ENCODE assay signal across 26 mouse cellular contexts in genomic region chr4:154914707-154915106, GRCm38 (mm10). TPM values are rescaled to one million over a fixed set of nuclear protein-coding genes. Genes with fewer than 3 reads are reported as not detected.
DNase-seq lines count a peak whose midpoint lies in the region; ATAC-seq and TF ChIP-seq lines count a peak whose summit lies in the region.
"Had no signal": no experiment of that assay in that cellular context is flagged by ENCODE, and none has a peak within 500 bp of the region (broad histone marks: within the 10 kb centered on the region; RNA-seq: fewer than 3 reads in every experiment).

No protein-coding gene starts in this region.

- H3K27me3 ChIP-seq in heart, embryonic 10.5 days (ENCODE audit: insufficient read depth, poor library complexity, severe bottlenecking): no peaks in the 10 kb centered on the region
- no peaks in the 10 kb centered on the region for H3K27me3 ChIP-seq in liver, embryonic 11.5 days (replicated peaks; ENCODE audit: control insufficient read depth, insufficient read depth, low read length)
- H3K27me3 ChIP-seq in liver, postnatal 0 days (ENCODE audit: insufficient read depth, low read length): no peaks in the 10 kb centered on the region
- H3K27me3 ChIP-seq: embryonic facial prominence, embryonic 12.5 days; heart, embryonic 15.5 days; limb, embryonic 12.5 days had no signal

- 68% methylated on average over 3 of the region's 3 CpGs for WGBS in heart, embryonic 10.5 days
- WGBS in liver, embryonic 11.5 days: 69% methylated on average over 3 of the region's 3 CpGs
- 78% methylated on average over 3 of the region's 3 CpGs for WGBS in liver, postnatal 0 days (ENCODE audit: insufficient replicate concordance)

- peak; percentile 63 for DNase-seq in heart, adult 11 months
- DNase-seq in heart, embryonic 10.5 days (ENCODE audit: low spot score): no peak
- DNase-seq in kidney, postnatal 25 days: peak; percentile 43 to 83
- DNase-seq in kidney, postnatal 4 days: no peak
- no peak for DNase-seq in liver, embryonic 11.5 days (ENCODE audit: low spot score)
- DNase-seq in liver, postnatal 0 days: no peak
- DNase-seq in adrenal gland, postnatal 14 days: no peak
- DNase-seq in cerebellum, adult 9-11 months: no peak
- DNase-seq: adrenal gland, postnatal 25 days; cerebellum, adult 11-12 months; cerebellum, postnatal 25 days; gastrocnemius, postnatal 36 days; heart, postnatal 4 days; lung, adult 2 months; lung, postnatal 14 days; right cerebral cortex, postnatal 25 days had no signal

- H3K4me3 ChIP-seq in heart, embryonic 10.5 days: no peak overlapping the region
- no peak overlapping the region for H3K4me3 ChIP-seq in liver, embryonic 11.5 days (ENCODE audit: low read depth, low read length)
- H3K4me3 ChIP-seq in liver, postnatal 0 days (ENCODE audit: low read depth, low read length): no peak overlapping the region
- H3K4me3 ChIP-seq: embryonic facial prominence, embryonic 12.5 days; heart, embryonic 15.5 days; limb, embryonic 12.5 days; midbrain, embryonic 12.5 days had no signal

- no peaks in the 10 kb centered on the region for H3K36me3 ChIP-seq in heart, embryonic 10.5 days
- peaks cover 13% of the 10 kb centered on the region for H3K36me3 ChIP-seq in liver, embryonic 11.5 days (ENCODE audit: control insufficient read depth, insufficient read depth, low read length)
- H3K36me3 ChIP-seq in liver, postnatal 0 days (replicated peaks; ENCODE audit: insufficient read depth, low read length): peaks cover 45% of the 10 kb centered on the region
- H3K36me3 ChIP-seq: embryonic facial prominence, embryonic 12.5 days; heart, embryonic 15.5 days; limb, embryonic 12.5 days; midbrain, embryonic 12.5 days had no signal

- ATAC-seq in liver, embryonic 11.5 days (replicated peaks; ENCODE audit: low FRiP score): no peak
- no peak for ATAC-seq in liver, postnatal 0 days
- ATAC-seq: inflammation-experienced regulatory T-cells, adult 6 months had no signal

- peaks cover 16% of the 10 kb centered on the region for H3K4me1 ChIP-seq in heart, embryonic 10.5 days
- H3K4me1 ChIP-seq in liver, embryonic 11.5 days (replicated peaks; ENCODE audit: control insufficient read depth, insufficient read depth, low read length): peaks cover 45% of the 10 kb centered on the region
- H3K4me1 ChIP-seq in liver, postnatal 0 days (ENCODE audit: insufficient read depth): peaks cover 45% of the 10 kb centered on the region

- no peak for TF ChIP-seq EP300 in liver, postnatal 0 days (IDR thresholded peaks at IDR 0.05; ENCODE audit: low read depth)

- TF ChIP-seq CTCF in liver, postnatal 0 days (IDR thresholded peaks at IDR 0.05; ENCODE audit: low read depth): no peak

- no peaks in the 10 kb centered on the region for H3K9me3 ChIP-seq in heart, embryonic 10.5 days
- H3K9me3 ChIP-seq in liver, embryonic 11.5 days (ENCODE audit: control insufficient read depth, low read length): no peaks in the 10 kb centered on the region
- H3K9me3 ChIP-seq in liver, postnatal 0 days (ENCODE audit: low read length): peaks cover 5% of the 10 kb centered on the region; the same call in 1 of the 2 replicates
- H3K9me3 ChIP-seq: embryonic facial prominence, embryonic 12.5 days; heart, embryonic 15.5 days; limb, embryonic 12.5 days; midbrain, embryonic 12.5 days had no signal

- H3K9ac ChIP-seq in liver, embryonic 11.5 days (ENCODE audit: low read depth, low read length): no peak overlapping the region
- H3K9ac ChIP-seq in liver, postnatal 0 days (replicated peaks): no peak overlapping the region
- H3K9ac ChIP-seq: embryonic facial prominence, embryonic 12.5 days; heart, embryonic 15.5 days; hindbrain, embryonic 14.5 days; limb, embryonic 12.5 days; midbrain, embryonic 12.5 days had no signal

- no peak overlapping the region for H3K27ac ChIP-seq in heart, embryonic 10.5 days
- peak overlapping the region; percentile 2; the same call in 1 of the 2 replicates for H3K27ac ChIP-seq in liver, embryonic 11.5 days (ENCODE audit: low read depth, low read length)
- H3K27ac ChIP-seq in liver, postnatal 0 days (ENCODE audit: low read depth): peak overlapping the region; percentile 34; the same call in 1 of the 2 replicates
- H3K27ac ChIP-seq: embryonic facial prominence, embryonic 12.5 days; heart, embryonic 15.5 days; hindbrain, embryonic 14.5 days; limb, embryonic 12.5 days; midbrain, embryonic 12.5 days had no signal

- H3K4me2 ChIP-seq in liver, embryonic 11.5 days: no peak overlapping the region
- no peak overlapping the region for H3K4me2 ChIP-seq in liver, postnatal 0 days (ENCODE audit: low read depth, low read length)
- H3K4me2 ChIP-seq: embryonic facial prominence, embryonic 12.5 days; heart, embryonic 15.5 days; hindbrain, embryonic 14.5 days; limb, embryonic 12.5 days; midbrain, embryonic 12.5 days had no signal

RNA-seq across cellular contexts. Expression of gene Tnfrsf14, which starts 13.7 kb away (rescaled TPM):
- 1.6 and 2.6 TPM in 2 replicates for polyA plus RNA-seq in heart, embryonic 10.5 days (2016; fragmentation: Nextera tagmentation; extraction: Ambion mirVana)
- polyA plus RNA-seq in liver, embryonic 11.5 days (2014; fragmentation: Nextera tagmentation; extraction: Ambion mirVana): 23.1 and 24.4 TPM in 2 replicates
- polyA plus RNA-seq in liver, postnatal 0 days (2015; fragmentation: Nextera tagmentation; extraction: Ambion mirVana): 17.2 and 20.0 TPM in 2 replicates
- total RNA-seq in adrenal gland, postnatal 14 days (2021): 8.3 and 10.6 TPM in 2 replicates

RNA-seq across cellular contexts. Expression of gene Fam213b, which starts 15.8 kb away (rescaled TPM):
- polyA plus RNA-seq in heart, embryonic 10.5 days (2016; fragmentation: Nextera tagmentation; extraction: Ambion mirVana): 24.6 and 32.3 TPM in 2 replicates
- polyA plus RNA-seq in liver, embryonic 11.5 days (2014; fragmentation: Nextera tagmentation; extraction: Ambion mirVana): 17.4 and 20.1 TPM in 2 replicates
- polyA plus RNA-seq in liver, postnatal 0 days (2015; fragmentation: Nextera tagmentation; extraction: Ambion mirVana): 5.9 and 6.5 TPM in 2 replicates
- 51.9 and 52.6 TPM in 2 replicates for total RNA-seq in adrenal gland, postnatal 14 days (2021)

RNA-seq across cellular contexts. Expression of gene Mmel1, which starts 45.3 kb away (rescaled TPM):
- polyA plus RNA-seq in heart, embryonic 10.5 days (2016; fragmentation: Nextera tagmentation; extraction: Ambion mirVana): 0.12 and 0.62 TPM in 2 replicates
- 0.25 and 0.31 TPM in 2 replicates for polyA plus RNA-seq in liver, embryonic 11.5 days (2014; fragmentation: Nextera tagmentation; extraction: Ambion mirVana)
- polyA plus RNA-seq in liver, postnatal 0 days (2015; fragmentation: Nextera tagmentation; extraction: Ambion mirVana): 0.80 and 0.98 TPM in 2 replicates
- 0.68 and 1.6 TPM in 2 replicates for total RNA-seq in adrenal gland, postnatal 14 days (2021)
- total RNA-seq: gastrocnemius, adult 18-20 months; megakaryocyte progenitor cell, adult 5-6 weeks had no signal
- polyA plus RNA-seq: inflammation-experienced regulatory T-cells, adult 6 months had no signal

RNA-seq across cellular contexts. Expression of gene Hes5, which starts 46.0 kb away (rescaled TPM):
- polyA plus RNA-seq in heart, embryonic 10.5 days (2016; fragmentation: Nextera tagmentation; extraction: Ambion mirVana): 0.15 and 0.26 TPM in 2 replicates
- 0.63 TPM in 1 of 2 replicates, not detected in the other for polyA plus RNA-seq in liver, embryonic 11.5 days (2014; fragmentation: Nextera tagmentation; extraction: Ambion mirVana)
- 0.15 and 0.21 TPM in 2 replicates for polyA plus RNA-seq in liver, postnatal 0 days (2015; fragmentation: Nextera tagmentation; extraction: Ambion mirVana)
- total RNA-seq in adrenal gland, postnatal 14 days (2021): not detected in 2 replicates
- total RNA-seq: adrenal gland, postnatal 25 days; gastrocnemius, adult 18-20 months; gastrocnemius, postnatal 36 days; heart, adult 8-10 months; heart, postnatal 4 days; monocyte, adult 5-6 weeks had no signal
- polyA plus RNA-seq: lung, adult 2 months had no signal

RNA-seq across cellular contexts. Expression of gene Pank4, which starts 49.2 kb away (rescaled TPM):
- 45.3 and 49.2 TPM in 2 replicates for polyA plus RNA-seq in heart, embryonic 10.5 days (2016; fragmentation: Nextera tagmentation; extraction: Ambion mirVana)
- 44.2 and 47.2 TPM in 2 replicates for polyA plus RNA-seq in liver, embryonic 11.5 days (2014; fragmentation: Nextera tagmentation; extraction: Ambion mirVana)
- 10.9 and 11.4 TPM in 2 replicates for polyA plus RNA-seq in liver, postnatal 0 days (2015; fragmentation: Nextera tagmentation; extraction: Ambion mirVana)
- 27.9 and 30.2 TPM in 2 replicates for total RNA-seq in adrenal gland, postnatal 14 days (2021)

Comparison
In these comparisons a context has a peak if more than half of its experiments do, and no peak if none do; other contexts are left out.
1. DNase-seq: peak in heart, adult 11 months (single experiment) and kidney, postnatal 25 days (2 of 2); none in heart, embryonic 10.5 days (single experiment), kidney, postnatal 4 days (0 of 2), liver, embryonic 11.5 days (single experiment), liver, postnatal 0 days (single experiment), adrenal gland, postnatal 14 days (single experiment) and cerebellum, adult 9-11 months (single experiment).